Mouse (Mus musculus): Measurements from ENCODE around the gene Coa3. TPM values are rescaled to one million over a fixed set of nuclear protein-coding genes. Genes with fewer than 3 reads are reported as not detected.

Coa3 gene
- total RNA-seq, 1 experiment from 2014 or later, result 24.6 TPM

DNA sequence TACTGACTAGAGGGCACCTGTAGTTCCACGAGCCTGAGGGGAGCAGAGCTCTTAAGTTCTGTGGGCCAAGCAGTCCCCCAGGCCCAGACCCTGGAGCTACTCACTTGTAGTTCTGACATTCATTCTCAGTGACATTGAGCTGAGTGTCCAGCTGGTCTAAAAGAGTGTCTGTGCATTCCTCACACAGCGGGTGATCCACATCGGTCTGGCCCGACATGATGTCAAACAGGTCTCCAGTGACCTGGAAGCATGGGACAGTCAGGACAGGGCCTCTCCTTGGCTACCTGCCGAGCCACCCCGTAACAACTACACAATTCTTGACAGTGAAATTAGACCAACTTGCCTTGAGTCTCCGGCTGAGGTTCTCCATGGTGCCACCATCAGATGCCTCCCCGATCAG is 16.3 kb upstream of the Coa3 start:
- no peak for ATAC-seq (replicated peaks in 1 of 2; ENCODE audit: insufficient read depth in 1 of 2, low FRiP score in 2 of 2, low TSS enrichment in 1 of 2, low read depth in 1 of 2, poor library complexity in 2 of 2, severe bottlenecking in 2 of 2)

DNA sequence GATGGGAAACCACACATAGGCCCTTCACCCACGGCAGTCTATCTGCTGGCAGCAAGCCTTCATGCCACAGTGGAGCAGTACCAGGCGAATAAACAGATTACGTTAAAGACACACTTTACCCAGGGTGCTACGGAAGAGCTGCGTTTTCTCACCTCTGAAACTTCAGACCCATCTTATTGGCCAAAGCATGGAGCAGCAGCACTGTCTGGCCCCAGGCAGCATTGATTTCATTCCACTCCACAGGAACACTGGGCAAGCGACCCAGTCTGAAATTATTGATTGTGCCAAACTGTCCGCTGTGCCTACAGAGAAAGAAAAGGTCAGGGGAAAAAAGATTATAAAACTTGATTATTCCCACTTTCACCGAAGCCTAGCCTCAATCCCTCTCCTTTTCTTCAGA is 12.3 kb upstream of the Coa3 start:
- no peak for ATAC-seq (replicated peaks in 1 of 2; ENCODE audit: insufficient read depth in 1 of 2, low FRiP score in 2 of 2, low TSS enrichment in 1 of 2, low read depth in 1 of 2, poor library complexity in 2 of 2, severe bottlenecking in 2 of 2)

DNA sequence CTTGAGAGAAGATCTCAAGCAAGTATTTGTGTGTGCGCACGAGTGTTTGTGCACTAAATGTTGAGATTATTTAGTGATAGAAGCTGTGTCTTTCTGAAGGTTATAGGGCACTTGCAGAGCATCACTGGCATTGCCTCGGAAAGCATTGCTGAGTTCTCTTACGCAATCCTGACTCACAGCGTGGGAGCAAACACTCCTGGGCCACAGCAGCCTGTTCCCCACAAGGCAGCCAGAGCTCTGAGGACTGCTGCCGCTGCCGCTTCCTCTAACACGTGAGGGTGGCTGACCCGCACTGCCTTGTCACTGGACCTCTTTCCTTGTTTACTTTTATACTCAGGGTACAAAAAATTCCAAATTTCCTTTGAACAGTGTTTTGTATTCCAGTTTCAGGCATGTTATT is 8.4 kb upstream of the Coa3 start:
- ATAC-seq (replicated peaks in 1 of 2; ENCODE audit: insufficient read depth in 1 of 2, low FRiP score in 2 of 2, low TSS enrichment in 1 of 2, low read depth in 1 of 2, poor library complexity in 2 of 2, severe bottlenecking in 2 of 2), result no peak

DNA sequence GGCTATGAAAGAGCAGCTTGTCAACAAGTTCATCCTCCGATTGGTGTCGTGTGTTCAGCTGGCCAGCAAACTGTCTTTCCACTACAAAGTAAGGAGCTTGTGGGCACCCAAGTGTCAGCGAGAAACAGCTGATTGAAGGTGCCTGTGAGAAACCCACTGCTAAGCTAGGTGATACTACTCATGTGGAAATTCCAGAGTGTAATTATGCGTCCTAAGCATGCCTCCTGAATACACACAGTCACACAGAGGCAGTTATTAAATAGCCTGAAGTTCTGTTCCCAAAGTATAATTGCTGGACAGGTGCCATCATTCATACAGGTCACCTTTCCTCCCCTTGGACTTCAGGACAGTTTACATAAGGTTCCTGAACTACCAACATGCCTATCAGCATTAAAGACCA is 4.9 kb upstream of the Coa3 start:
- no peak for ATAC-seq (replicated peaks in 1 of 2; ENCODE audit: insufficient read depth in 1 of 2, low FRiP score in 2 of 2, low TSS enrichment in 1 of 2, low read depth in 1 of 2, poor library complexity in 2 of 2, severe bottlenecking in 2 of 2)

DNA sequence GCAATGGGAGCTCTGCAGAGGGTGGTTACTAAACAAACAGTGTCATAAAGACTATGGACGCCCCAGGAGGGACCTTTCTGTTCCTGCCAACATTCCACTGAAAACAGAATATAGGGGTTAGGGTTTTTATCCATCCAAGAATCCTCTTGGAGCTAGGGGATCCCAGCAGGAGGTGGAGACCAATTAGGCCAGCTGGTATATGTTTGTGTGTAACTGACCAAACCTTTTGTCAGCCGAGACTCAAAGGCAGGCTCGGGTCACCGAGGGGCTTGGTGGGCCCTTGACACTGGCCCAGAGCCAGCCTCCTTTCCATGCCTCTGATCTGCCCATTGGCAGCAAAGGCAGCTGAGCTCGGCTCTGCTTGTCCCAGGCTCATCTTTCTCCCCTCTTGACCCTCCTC is 4.0 kb upstream of the Coa3 start:
- no peak for ATAC-seq (replicated peaks in 1 of 2; ENCODE audit: insufficient read depth in 1 of 2, low FRiP score in 2 of 2, low TSS enrichment in 1 of 2, low read depth in 1 of 2, poor library complexity in 2 of 2, severe bottlenecking in 2 of 2)

DNA sequence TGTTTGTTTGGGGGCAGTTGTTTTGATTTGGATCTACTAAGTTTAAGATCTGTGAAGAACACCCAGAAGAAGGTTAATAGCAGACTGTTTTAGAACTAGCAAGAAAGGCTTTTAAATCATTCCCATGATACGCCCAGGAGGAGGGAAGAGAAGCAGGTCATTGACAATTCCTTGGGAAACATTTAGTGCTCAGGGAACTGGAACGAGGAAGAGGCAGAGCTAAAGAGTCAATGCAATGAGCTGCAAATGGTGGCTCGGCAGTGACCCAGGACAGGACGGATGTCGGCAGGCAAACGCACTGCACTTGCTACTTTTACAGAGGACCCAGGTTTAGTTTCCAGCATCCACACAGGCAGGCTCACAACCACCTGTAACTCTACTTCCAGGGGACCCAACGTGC is 1.9 kb upstream of the Coa3 start:
- ATAC-seq (replicated peaks in 1 of 2; ENCODE audit: insufficient read depth in 1 of 2, low FRiP score in 2 of 2, low TSS enrichment in 1 of 2, low read depth in 1 of 2, poor library complexity in 2 of 2, severe bottlenecking in 2 of 2), result no peak

DNA sequence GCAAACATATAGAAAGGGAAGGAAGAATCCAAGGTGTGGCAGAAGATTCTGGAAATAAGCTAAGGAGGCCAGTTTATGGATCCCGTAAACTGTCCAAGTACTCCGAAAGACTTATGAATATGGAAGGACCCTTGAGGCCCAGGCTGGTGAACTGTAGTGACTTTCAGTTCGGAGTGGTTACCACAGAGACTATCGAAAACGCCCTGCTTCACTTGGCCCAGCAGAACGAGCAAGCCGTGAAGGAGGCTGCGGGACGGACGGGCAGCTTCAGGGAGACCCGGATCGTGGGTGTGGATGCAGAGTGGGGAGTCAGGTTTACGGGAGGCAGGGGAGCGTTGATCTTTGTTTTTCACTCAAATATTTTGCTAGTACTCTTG is 267 bp upstream of the Coa3 start:
- ATAC-seq (replicated peaks in 1 of 2; ENCODE audit: insufficient read depth in 1 of 2, low FRiP score in 2 of 2, low TSS enrichment in 1 of 2, low read depth in 1 of 2, poor library complexity in 2 of 2, severe bottlenecking in 2 of 2), result 0 out of 4 replicates have a peak, but pooled peaks of 1 of the 2 experiments have one; percentile 7

DNA sequence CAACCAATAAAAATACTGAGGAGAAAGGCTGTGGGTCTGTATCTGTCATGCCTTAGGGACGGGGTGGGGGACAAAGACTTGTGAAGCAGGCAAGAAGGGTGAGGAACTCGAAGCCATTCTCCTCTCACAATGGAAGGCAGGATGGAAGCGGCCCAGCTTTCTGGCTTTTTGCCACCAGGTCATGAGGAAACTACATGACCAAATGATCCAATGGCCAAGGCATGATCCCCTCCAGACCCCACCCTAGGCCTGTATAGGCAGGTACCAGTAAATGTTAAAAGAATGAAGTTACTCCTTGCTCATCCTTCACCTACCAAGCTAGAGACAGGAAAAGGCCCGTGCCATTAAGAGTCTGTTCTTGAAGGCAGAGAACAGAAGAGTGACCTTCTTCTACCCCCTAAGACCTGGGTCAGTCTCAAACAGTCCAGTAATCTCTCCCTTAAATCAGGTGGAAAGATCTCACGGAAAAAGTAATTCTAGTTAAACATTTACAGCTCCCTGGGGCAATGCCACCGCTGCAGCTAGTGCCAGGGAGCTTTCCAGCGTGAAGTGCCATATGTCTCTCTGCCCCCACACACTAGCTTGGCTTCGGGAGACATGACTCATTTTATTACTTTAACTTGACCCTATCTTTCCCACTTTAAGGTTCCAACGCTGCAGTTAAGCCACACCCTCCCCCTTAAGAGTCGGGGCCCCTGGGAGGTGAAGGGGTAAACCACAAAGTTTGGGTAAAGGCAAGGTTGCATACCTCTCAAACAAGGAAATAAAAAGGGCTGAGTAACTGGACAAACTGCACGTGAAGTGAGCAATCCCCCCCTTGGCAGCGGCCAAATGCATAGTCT is 1.3 kb downstream of the Coa3 start:
- no peak for ATAC-seq (replicated peaks in 1 of 2; ENCODE audit: insufficient read depth in 1 of 2, low FRiP score in 2 of 2, low TSS enrichment in 1 of 2, low read depth in 1 of 2, poor library complexity in 2 of 2, severe bottlenecking in 2 of 2)

DNA sequence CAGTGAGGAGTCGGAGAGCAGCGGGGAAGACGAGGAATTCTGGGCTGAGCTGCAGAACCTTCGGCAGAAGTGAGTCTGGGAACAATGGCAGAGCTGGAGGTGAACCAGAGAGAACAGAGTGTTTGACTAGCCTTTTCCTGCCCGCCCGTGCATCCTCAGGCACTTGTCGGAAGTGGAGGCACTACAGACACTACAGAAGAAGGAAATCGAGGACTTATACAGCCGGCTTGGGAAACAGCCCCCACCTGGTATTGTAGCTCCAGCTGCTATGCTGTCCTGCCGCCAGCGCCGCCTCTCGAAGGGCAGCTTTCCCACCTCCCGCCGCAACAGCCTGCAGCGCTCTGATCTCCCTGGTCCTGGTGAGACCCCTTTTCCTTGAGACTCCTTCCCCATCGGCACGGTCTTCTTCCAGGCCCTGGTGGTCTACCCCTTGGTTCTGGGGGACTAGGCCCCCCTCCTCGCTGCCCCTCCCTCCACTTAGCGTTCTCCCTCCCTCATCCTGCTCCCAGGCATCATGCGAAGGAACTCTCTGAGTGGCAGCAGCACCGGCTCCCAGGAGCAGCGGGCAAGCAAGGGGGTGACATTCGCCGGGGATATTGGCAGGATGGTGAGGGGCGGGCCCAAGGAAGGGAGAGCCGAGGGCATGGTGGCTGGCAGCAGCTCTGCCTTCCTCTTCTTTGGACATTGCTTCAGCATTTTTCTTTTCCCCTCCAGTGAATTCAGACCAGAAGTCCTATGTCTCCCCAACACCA is 2.4 kb downstream of the Coa3 start:
- no peak for ATAC-seq (replicated peaks in 1 of 2; ENCODE audit: insufficient read depth in 1 of 2, low FRiP score in 2 of 2, low TSS enrichment in 1 of 2, low read depth in 1 of 2, poor library complexity in 2 of 2, severe bottlenecking in 2 of 2)

DNA sequence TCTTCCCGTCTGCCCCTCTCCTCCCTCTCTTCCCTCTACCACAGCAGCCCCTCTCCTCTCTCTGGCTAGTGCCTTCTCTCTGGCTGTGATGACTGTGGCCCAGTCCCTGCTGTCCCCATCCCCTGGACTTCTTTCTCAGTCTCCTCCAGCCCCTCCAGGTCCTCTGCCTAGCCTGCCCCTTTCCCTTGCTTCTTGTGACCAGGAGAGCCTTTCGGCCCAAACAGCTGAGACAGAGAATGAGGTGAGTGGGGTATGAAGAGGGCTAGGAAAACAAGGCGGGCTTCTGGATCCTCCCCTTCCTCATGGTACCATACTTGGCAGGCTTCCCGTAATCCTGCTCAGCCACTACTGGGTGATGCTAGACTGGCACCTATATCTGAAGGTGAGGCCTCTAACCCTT is 3.6 kb downstream of the Coa3 start:
- ATAC-seq (replicated peaks in 1 of 2; ENCODE audit: insufficient read depth in 1 of 2, low FRiP score in 2 of 2, low TSS enrichment in 1 of 2, low read depth in 1 of 2, poor library complexity in 2 of 2, severe bottlenecking in 2 of 2), result no peak

DNA sequence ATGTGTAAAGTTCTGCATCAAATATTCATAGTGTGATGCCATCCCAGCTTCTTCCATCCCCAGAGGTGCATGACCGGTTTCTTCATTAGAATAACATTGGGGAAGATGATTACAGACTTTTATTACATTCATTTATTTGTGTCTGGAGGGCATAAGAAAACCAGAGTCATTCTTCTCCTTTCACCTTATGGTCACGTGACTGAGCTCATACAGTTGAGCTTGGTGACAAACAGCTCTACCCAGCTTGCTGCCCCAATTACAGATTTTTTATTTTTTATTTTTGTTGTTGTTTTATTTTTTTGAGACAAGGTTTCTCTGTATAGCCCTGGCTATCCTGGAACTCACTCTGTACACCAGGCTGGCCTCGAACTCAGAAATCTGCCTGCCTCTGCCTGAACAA is 6.5 kb downstream of the Coa3 start:
- ATAC-seq (replicated peaks in 1 of 2; ENCODE audit: insufficient read depth in 1 of 2, low FRiP score in 2 of 2, low TSS enrichment in 1 of 2, low read depth in 1 of 2, poor library complexity in 2 of 2, severe bottlenecking in 2 of 2), result no peak

DNA sequence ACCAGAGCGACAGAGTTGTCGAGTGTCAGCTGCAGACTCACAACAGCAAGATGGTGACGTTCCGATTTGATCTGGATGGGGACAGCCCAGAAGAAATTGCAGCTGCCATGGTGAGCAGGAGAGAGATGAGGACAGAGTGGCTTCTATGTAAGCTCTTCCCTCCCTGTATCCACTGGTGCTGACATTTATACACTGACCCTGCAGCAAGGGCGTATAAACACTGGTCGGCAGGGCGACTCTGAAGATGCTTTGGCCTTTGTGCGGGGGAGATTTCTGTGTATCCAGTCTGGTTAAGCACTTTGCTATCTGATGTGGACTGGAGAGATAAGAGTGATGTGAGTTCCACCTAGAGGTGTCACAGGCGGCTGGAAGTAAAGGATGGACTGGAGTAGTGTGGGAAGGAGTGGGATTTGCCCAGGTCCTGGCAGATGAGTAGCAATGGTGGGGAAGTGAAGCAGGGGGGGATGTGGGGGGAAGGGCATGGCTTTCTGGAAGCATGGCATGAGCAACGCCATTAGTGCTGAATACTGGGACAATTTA is 9.3 kb downstream of the Coa3 start:
- ATAC-seq (replicated peaks in 1 of 2; ENCODE audit: insufficient read depth in 1 of 2, low FRiP score in 2 of 2, low TSS enrichment in 1 of 2, low read depth in 1 of 2, poor library complexity in 2 of 2, severe bottlenecking in 2 of 2), result no peak

DNA sequence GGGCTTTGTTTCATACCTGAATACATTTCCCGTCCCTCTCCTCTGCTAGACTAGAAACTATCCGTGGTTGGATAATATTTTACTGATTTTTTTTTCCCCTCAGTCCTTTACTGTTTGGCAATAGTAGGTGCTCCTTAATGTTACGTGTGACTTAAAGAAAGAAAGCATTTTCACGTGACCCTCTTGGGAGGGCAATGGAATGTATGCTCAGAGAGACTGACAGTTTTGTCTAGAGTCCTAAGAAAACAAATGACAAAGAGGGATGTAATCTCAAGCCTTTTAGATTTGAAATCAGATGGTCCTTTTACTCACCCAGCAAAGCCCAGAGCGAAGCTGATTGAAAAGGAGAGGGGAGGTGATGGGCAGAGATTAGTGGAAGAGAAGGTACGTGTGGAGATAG is 13.0 kb downstream of the Coa3 start:
- ATAC-seq (replicated peaks in 1 of 2; ENCODE audit: insufficient read depth in 1 of 2, low FRiP score in 2 of 2, low TSS enrichment in 1 of 2, low read depth in 1 of 2, poor library complexity in 2 of 2, severe bottlenecking in 2 of 2), result no peak

DNA sequence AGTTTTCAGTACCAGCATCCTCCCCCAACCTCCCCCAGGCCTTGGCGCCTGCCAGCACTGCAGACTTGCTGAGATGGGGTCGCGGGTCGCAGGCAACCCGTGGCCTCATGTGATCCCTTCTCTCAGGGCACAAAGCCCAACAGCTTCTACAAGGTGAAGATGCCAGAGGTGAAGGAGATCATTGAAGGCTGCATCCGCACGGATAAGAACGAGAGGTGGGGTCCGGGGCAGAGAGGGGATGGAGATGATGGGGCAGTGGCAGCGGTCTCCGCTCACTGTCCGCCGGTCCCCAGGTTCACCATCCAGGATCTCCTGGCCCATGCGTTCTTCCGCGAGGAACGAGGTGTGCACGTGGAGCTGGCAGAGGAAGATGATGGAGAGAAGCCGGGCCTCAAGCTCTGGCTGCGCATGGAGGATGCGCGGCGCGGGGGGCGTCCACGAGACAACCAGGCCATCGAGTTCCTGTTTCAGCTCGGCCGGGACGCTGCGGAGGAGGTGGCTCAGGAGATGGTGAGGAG is 13.9 kb downstream of the Coa3 start:
- ATAC-seq (replicated peaks in 1 of 2; ENCODE audit: insufficient read depth in 1 of 2, low FRiP score in 2 of 2, low TSS enrichment in 1 of 2, low read depth in 1 of 2, poor library complexity in 2 of 2, severe bottlenecking in 2 of 2), result no peak

DNA sequence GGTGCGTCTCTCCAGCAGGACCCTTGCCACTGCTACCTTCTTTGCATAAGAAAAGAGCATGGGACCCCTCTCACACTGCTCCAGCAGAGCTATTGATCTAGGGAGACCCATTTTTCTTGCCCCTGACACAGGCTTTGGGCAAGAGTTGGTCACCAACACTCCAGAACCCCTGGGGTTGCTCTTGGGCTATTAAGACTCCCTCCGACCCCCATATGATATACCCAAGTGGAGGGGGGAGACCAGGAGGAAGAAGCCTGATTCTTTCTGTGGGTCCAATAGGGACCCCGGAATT is 15.0 kb downstream of the Coa3 start:
- no peak for ATAC-seq (replicated peaks in 1 of 2; ENCODE audit: insufficient read depth in 1 of 2, low FRiP score in 2 of 2, low TSS enrichment in 1 of 2, low read depth in 1 of 2, poor library complexity in 2 of 2, severe bottlenecking in 2 of 2)

DNA sequence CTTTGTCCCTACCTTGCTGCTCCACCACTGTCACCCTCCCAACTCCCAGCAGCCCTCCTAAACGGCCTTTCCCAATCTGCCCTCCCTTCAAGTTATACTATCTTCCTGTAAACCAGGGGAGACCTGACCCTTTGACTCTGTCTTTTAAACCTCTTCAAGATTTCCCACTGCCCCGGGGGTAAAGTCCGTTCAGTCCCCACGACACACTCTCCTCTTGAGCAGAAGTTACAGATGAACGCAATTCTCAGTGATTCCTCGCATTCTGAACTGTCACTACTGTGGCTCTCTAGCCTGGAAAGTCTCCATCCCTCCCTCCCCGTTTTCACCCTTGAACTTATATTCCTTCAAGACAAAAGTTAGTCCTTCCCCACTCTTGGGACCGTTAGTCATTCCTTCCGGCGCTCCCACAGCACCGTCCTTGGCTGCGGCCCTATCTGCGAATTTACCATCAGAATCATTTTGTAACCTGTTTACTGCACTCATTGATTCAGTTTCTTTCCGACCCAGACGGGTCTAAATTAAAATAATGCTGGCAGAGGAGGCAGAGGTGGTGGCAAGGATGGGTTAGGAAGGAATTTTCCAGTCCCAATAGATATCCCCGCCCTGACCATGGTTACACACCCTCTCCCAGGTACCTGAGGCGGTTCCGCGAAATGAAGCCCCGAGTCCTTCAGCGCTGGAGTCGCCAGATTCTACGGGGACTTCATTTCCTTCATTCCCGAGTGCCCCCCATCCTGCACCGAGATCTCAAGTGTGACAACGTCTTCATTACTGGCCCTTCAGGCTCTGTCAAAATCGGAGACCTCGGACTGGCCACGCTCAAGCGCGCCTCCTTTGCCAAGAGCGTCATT is 15.6 kb downstream of the Coa3 start:
- no peak for ATAC-seq (replicated peaks in 1 of 2; ENCODE audit: insufficient read depth in 1 of 2, low FRiP score in 2 of 2, low TSS enrichment in 1 of 2, low read depth in 1 of 2, poor library complexity in 2 of 2, severe bottlenecking in 2 of 2)

DNA sequence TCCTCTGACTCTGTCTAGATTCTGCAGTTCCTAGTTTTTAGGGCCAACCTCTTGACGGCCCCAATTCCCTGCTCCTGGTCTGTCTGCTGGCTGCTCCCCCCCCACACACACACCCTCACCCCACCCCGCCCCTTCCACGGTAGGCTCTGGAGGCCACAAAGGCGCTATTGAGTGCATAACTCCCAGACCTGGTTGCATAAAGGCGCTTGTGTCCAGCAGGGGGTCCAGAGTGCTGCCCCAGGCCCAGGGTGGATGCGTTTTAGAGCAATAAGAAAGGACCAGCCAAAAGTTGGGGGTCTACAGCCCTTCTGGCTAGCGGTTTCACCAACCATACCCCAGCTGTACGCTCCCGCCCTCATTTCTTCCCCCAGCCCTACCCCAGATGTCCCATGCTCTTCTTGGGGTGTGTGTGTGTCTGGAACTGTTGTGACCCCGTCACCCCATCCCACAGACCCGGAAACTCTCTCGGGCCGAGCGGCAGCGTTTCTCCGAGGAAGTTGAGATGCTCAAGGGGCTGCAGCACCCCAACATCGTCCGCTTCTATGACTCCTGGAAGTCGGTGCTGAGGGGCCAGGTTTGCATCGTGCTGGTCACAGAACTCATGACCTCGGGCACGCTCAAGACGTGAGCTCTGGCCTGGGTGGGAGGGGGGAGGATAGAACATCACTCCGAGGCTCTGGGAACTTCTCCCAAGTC is 16.5 kb downstream of the Coa3 start:
- ATAC-seq (replicated peaks in 1 of 2; ENCODE audit: insufficient read depth in 1 of 2, low FRiP score in 2 of 2, low TSS enrichment in 1 of 2, low read depth in 1 of 2, poor library complexity in 2 of 2, severe bottlenecking in 2 of 2), result no peak

All from hematopoietic stem cell, adult 5-6 weeks (primary cell).